Mouse (Mus musculus) left cerebral cortex, postnatal 10 days (tissue): ENCODE measurements at regions not wholly inside any gene's neighbourhood (a gene's known extent, or its start where the extent isn't known, plus 50 kb on each side); places are given as distances from the start of the nearest gene placed in this dataset.
A peak's percentile ranks its signal among the peaks of the same experiment; 100 is the strongest.

ENCODE experiments used
- DNase-seq, 2 experiments: peaks; one replicate each; pipeline ENCODE4 v3.0.0; 2021 to 2022; ENCODE audit warnings: low spot score in 2 of 2, mixed read lengths in 1 of 2; ENCODE audit errors: extremely low spot score in 1 of 2
- intact Hi-C: fragments of 180-260 bp; cut with DNase I; formaldehyde crosslinking; loops from one replicate; pipeline ENCODE4 v1.15.1; 2025

- peak in 1 of 2 experiments; percentile 16 for DNase-seq
- intact Hi-C loops: no loop called here
These were observed 1014.2 kb downstream of the Nsun3 start for GRCm38 (mm10) chr16:61772431-61772830.

GRCm38 (mm10) chr16:61727709-61728108, 1058.9 kb downstream of the Nsun3 start:
- DNase-seq: no peak
- intact Hi-C loops: no loop called here
